Mouse (Mus musculus): ENCODE measurements at regions not wholly inside any gene's neighbourhood (a gene's known extent, or its start where the extent isn't known, plus 50 kb on each side); places are given as distances from the start of the nearest gene placed in this dataset.

DNA sequence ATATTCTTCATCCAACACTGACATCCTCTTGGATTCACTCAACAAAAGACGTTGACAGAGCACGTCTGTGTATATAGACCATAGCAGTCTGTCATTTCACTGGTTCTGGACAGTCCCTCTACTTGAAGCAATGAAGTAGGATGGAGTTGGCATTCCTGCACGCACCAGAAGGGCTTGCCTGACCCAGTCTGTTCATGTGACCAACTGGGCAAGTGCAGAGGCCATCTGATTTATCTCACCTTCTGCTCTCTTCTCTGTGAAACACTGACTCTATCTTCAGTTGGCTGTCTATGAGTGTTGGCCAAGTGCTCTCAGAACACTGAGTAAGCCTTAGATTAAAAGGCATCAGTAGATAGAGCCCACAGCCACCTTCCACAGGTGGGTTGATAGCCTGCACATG is 310.7 kb downstream of the Rnf144a start:
- TF ChIP-seq GATA1 (IDR thresholded peaks at IDR 0.05; ENCODE audit: borderline replicate concordance, low read length) (no peak), FLI1 (IDR thresholded peaks at IDR 0.05; ENCODE audit: low read length) (no peak)

Data from megakaryocyte, embryonic 14.5 days (primary cell).